Mouse (Mus musculus): Measurements from ENCODE around the gene Polr3gl. TPM values are rescaled to one million over a fixed set of nuclear protein-coding genes. Genes with fewer than 3 reads are reported as not detected.

Polr3gl gene
- polyA plus RNA-seq, 1 experiment from 2014 or later: 36.4 TPM

DNA sequence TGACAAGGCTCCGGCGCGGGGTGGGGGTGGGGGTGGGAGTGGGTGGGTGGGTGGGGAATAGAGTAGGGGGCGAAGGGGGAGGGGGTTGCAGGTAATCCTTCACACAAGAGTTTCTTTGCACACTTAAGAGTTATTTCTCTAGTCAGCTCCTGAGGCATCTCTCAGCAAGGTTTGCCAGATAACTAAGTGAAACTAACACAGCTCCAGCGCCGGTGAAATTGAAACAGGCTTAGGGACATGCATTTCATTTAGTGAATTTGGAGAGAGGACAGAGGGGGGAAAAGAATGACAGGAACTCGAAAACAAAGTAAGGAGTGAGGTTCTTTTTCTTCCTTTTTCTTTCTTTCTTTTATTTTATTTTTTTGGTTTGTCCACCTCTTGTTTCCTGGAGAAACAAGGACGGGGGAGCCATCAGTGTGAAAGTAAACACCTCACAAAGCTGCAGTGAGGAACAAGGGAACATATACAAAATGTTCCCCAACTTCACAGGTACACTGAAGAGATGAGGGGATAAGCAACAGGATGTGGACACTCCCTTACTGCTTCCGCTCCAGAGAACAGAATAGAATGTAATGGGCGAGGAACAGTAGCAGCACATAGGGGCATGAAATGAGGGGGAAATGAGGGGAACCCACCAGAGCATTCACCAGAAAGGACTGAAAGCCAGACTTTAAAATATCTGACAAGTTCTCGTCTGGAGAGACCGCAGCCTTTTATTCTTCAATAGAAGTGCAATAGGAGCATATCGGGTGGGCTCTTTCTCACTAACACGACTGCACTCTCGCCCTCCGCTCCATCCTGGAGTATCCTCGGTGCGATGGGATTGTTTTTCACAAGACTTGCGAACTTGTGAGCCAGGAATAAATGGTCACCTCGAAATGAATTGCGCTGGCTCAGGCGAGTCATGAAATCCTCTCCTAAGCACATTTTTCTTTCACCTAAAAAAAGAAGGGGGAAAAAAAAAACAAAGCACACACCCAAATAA lies 37.0 kb downstream of the Polr3gl start:
- WGBS: 2% methylated on average over 22 of the region's 22 CpGs
- H3K27ac ChIP-seq (ENCODE audit: low read length): peak overlapping the region; percentile 97
- H3K36me3 ChIP-seq (ENCODE audit: control insufficient read depth, insufficient read depth): peaks cover 21% of the 10 kb centered on the region
- H3K4me3 ChIP-seq (ENCODE audit: low read length): peak overlapping the region; percentile 86
- no peaks in the 10 kb centered on the region for H3K9me3 ChIP-seq (replicated peaks; ENCODE audit: control insufficient read depth, low read length)
- peaks cover 17% of the 10 kb centered on the region for H3K4me1 ChIP-seq (ENCODE audit: control insufficient read depth, insufficient read depth, low read length)
- no peak for ATAC-seq (replicated peaks; ENCODE audit: extremely low read depth, insufficient read depth, low FRiP score)
- peak overlapping the region; percentile 81 for H3K4me2 ChIP-seq (ENCODE audit: low read depth, low read length)
- H3K9ac ChIP-seq (ENCODE audit: low read length): peak overlapping the region; percentile 82
- H3K27me3 ChIP-seq (ENCODE audit: control insufficient read depth, insufficient read depth, low read length): no peaks in the 10 kb centered on the region

DNA sequence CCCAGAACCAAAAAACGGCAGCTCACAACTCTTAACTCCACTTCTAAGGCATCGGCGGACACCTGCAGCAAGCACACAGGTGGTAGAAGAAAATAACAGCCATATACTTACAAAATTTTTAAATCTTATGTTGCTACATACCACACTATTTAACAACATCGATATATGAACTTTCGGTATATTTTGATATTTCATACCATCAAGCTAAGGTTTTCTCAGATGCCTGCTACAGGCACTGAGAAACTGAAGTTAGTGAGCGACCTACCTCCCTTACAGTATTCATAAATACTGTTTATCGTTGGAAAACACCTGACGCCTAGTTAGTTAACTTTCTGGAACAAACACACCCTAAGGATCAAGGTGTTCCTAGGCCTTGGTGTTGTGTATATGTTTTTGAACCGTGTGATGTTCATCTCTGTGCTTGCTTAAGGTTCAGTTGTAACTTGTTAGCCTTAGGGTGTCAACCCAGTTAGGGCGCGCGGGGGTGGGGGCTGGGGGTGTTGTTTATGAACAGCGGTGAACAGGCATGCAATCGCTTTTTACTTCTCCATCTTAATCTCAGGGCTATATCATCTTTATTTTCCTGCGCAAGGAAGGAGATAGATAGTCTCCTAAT lies 37.9 kb downstream of the Polr3gl start:
- H3K4me1 ChIP-seq (ENCODE audit: control insufficient read depth, insufficient read depth, low read length): peaks cover 22% of the 10 kb centered on the region

DNA sequence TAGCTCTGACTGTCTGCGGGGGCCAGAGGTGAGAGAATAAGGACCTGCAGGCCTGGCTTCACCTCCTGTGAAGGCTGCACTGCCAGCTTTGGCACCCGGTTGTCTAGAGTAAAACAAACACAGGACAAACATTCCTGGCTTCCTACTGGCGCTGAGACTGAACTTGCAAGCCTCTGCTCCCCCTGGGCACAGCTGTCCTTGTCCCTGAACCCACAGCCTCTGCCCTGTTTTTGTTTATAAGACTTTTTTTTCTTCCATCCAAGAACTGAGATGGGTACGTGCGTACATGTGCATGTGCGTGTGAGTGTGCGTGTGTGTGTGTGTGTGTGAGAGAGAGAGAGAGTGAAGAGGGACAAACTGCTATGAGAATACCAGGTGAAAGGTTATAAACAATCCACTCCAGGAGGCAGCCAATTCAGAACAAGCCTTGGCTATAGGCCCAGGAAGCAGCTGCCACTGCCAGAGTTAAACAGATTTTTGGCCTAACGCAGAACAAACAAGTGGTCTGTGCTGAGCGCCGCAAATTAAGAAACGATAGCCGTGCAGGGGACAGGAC lies 38.9 kb downstream of the Polr3gl start:
- 13% methylated on average over 12 of the region's 12 CpGs for WGBS
- peaks cover 30% of the 10 kb centered on the region for H3K4me1 ChIP-seq (ENCODE audit: control insufficient read depth, insufficient read depth, low read length)
- H3K9me3 ChIP-seq (replicated peaks; ENCODE audit: control insufficient read depth, low read length): no peaks in the 10 kb centered on the region
- H3K27me3 ChIP-seq (ENCODE audit: control insufficient read depth, insufficient read depth, low read length): no peaks in the 10 kb centered on the region
- peak overlapping the region; percentile 15; the same call in 1 of the 2 replicates for H3K4me3 ChIP-seq (ENCODE audit: low read length)
- peaks cover 7% of the 10 kb centered on the region for H3K36me3 ChIP-seq (ENCODE audit: control insufficient read depth, insufficient read depth)
- H3K4me2 ChIP-seq (ENCODE audit: low read depth, low read length): peak overlapping the region; percentile 81
- peak overlapping the region; percentile 82 for H3K9ac ChIP-seq (ENCODE audit: low read length)
- peak overlapping the region; percentile 97 for H3K27ac ChIP-seq (ENCODE audit: low read length)
- peak; percentile 40 for ATAC-seq (replicated peaks; ENCODE audit: extremely low read depth, insufficient read depth, low FRiP score)

More for the DNA sequence above, 37.9 kb downstream of the Polr3gl start:
- 66% methylated on average over 15 of the region's 15 CpGs for WGBS
- peak overlapping the region; percentile 97 for H3K27ac ChIP-seq (ENCODE audit: low read length)
- H3K27me3 ChIP-seq (ENCODE audit: control insufficient read depth, insufficient read depth, low read length): no peaks in the 10 kb centered on the region
- H3K9me3 ChIP-seq (replicated peaks; ENCODE audit: control insufficient read depth, low read length): no peaks in the 10 kb centered on the region
- H3K4me3 ChIP-seq (ENCODE audit: low read length): peak overlapping the region; percentile 86
- H3K4me2 ChIP-seq (ENCODE audit: low read depth, low read length): peak overlapping the region; percentile 81
- peaks cover 17% of the 10 kb centered on the region for H3K36me3 ChIP-seq (ENCODE audit: control insufficient read depth, insufficient read depth)
- peak overlapping the region; percentile 82 for H3K9ac ChIP-seq (ENCODE audit: low read length)
- ATAC-seq (replicated peaks; ENCODE audit: extremely low read depth, insufficient read depth, low FRiP score): no peak

DNA sequence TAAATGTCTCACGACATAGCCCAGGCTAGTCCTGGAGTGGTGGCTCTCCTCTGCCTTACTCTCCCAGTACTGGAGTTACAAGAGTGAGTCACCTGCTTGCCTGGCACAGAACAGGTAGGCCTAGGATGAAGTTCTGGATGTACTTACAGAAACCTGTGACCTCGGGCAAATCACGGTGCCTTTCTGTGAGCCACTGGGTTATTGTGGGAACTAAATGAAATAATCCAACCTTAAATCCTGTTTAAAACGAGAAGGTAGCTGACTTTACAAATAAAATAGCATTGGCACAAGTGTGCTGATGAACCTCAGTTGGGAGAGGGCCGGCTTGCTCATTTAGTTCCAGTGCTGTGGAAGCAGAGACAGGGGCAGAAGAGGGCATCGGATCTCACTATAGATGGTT lies 39.7 kb downstream of the Polr3gl start:
- Histone ChIP-seq H3K27me3 (ENCODE audit: control insufficient read depth, insufficient read depth, low read length) (no peaks in the 10 kb centered on the region), H3K27ac (ENCODE audit: low read length) (peak overlapping the region; percentile 97), H3K4me3 (ENCODE audit: low read length) (no peak overlapping the region), H3K4me2 (ENCODE audit: low read depth, low read length) (no peak overlapping the region), H3K4me1 (ENCODE audit: control insufficient read depth, insufficient read depth, low read length) (peaks cover 37% of the 10 kb centered on the region), H3K9me3 (replicated peaks; ENCODE audit: control insufficient read depth, low read length) (no peaks in the 10 kb centered on the region), H3K9ac (ENCODE audit: low read length) (no peak overlapping the region), H3K36me3 (ENCODE audit: control insufficient read depth, insufficient read depth) (no peaks in the 10 kb centered on the region)
- no peak for ATAC-seq (replicated peaks; ENCODE audit: extremely low read depth, insufficient read depth, low FRiP score)
- WGBS: 88% methylated on average over 6 of the region's 6 CpGs

DNA sequence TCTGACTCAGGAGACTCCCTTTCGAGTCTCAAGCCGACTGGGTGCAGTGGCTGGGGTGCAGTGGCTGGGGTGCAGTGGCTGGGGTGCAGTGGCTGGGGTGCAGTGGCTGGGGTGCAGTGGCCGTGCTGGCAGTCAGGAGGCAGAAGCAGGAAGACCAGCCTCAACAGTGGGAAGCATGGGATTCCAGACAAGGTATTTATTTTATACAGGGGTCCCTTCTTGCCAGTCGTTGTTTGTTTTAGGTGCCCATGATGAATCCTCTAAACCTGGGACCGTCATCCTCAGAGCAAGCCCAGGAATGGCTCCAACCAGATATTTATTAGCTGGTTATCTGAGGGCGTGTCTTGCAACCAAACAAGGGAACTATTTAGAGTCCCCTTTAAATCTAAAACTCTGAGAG lies 40.4 kb downstream of the Polr3gl start:
- Histone ChIP-seq H3K4me2 (ENCODE audit: low read depth, low read length) (no peak overlapping the region), H3K9me3 (replicated peaks; ENCODE audit: control insufficient read depth, low read length) (no peaks in the 10 kb centered on the region), H3K27ac (ENCODE audit: low read length) (no peak overlapping the region; the same call in 1 of the 2 replicates), H3K36me3 (ENCODE audit: control insufficient read depth, insufficient read depth) (no peaks in the 10 kb centered on the region), H3K4me1 (ENCODE audit: control insufficient read depth, insufficient read depth, low read length) (peaks cover 41% of the 10 kb centered on the region), H3K27me3 (ENCODE audit: control insufficient read depth, insufficient read depth, low read length) (no peaks in the 10 kb centered on the region), H3K9ac (ENCODE audit: low read length) (no peak overlapping the region), H3K4me3 (ENCODE audit: low read length) (no peak overlapping the region)
- ATAC-seq (replicated peaks; ENCODE audit: extremely low read depth, insufficient read depth, low FRiP score): no peak
- WGBS: 71% methylated on average over 6 of the region's 6 CpGs

DNA sequence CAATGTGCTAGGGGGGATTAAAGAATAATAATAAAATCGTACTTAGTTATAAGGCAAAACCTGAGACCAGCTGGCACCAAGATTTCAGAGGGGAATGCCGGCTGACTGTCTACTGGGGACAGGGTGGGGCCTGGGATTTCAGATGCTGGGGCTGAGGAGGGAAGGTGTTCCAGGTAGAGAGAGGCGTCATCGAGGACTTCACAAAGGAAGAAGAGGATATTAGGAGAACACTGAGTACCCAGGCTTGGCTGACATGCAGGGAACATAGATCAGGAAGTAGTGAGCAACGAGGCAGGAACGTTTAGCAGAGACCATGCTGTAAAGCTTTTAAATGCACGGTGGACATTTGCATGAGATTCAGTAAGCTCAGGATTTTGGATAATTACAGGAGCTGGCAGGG lies 42.1 kb downstream of the Polr3gl start:
- no peak overlapping the region for H3K4me3 ChIP-seq (ENCODE audit: low read length)
- whole genome bisulfite sequencing: 64% methylated on average over 7 of the region's 7 CpGs
- no peaks in the 10 kb centered on the region for H3K9me3 ChIP-seq (replicated peaks; ENCODE audit: control insufficient read depth, low read length)
- ATAC-seq (replicated peaks; ENCODE audit: extremely low read depth, insufficient read depth, low FRiP score): no peak
- peak overlapping the region; percentile 50; the same call in 1 of the 2 replicates for H3K27ac ChIP-seq (ENCODE audit: low read length)
- H3K9ac ChIP-seq (ENCODE audit: low read length): peak overlapping the region; percentile 31; the same call in 1 of the 2 replicates
- peaks cover 48% of the 10 kb centered on the region for H3K4me1 ChIP-seq (ENCODE audit: control insufficient read depth, insufficient read depth, low read length)
- H3K36me3 ChIP-seq (ENCODE audit: control insufficient read depth, insufficient read depth): no peaks in the 10 kb centered on the region
- no peak overlapping the region; the same call in 1 of the 2 replicates for H3K4me2 ChIP-seq (ENCODE audit: low read depth, low read length)
- no peaks in the 10 kb centered on the region for H3K27me3 ChIP-seq (ENCODE audit: control insufficient read depth, insufficient read depth, low read length)

DNA sequence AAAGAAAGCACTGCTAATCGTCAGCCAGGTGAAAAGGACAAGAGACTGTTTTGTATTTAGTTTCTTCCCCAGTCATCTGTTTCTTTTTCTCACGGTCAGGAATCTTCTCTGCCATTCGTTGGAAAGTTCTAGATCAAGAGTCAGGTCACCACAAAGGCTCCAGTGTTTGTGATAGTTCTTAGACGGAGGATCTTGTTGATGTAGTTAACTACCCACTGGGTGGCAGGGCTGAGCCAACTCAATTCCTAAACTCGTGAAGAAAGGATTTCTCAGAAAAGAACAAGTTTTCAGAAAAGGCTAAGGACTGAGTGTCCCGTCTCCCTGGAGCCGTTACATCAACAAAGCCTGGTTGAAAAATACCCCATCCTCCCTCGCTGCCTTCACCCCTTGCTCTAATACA lies 42.8 kb downstream of the Polr3gl start:
- WGBS: 13% methylated on average over 8 of the region's 8 CpGs

DNA sequence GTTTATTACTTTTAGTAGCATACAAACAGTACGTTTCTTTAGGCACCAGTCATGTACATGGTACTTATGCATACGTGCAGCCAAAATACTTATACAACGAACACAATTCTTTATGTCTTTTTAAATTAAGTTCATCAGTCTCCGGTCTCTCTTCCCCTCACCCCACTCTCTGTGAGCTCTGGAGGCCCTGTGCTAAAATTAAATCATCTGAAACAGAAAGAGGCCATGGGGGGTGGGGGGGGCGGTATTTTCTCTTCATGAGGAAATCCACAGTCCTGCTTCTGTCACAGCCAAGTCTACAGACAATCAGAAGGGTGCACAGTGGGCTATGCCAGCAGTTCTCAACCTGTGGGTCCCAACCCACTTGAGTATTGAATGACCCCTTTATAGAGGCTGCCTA lies 44.6 kb downstream of the Polr3gl start:
- H3K4me3 ChIP-seq (ENCODE audit: low read length): no peak overlapping the region
- peak overlapping the region; percentile 16; the same call in 1 of the 2 replicates for H3K9ac ChIP-seq (ENCODE audit: low read length)
- no peaks in the 10 kb centered on the region for H3K36me3 ChIP-seq (ENCODE audit: control insufficient read depth, insufficient read depth)
- H3K27ac ChIP-seq (ENCODE audit: low read length): peak overlapping the region; percentile 75
- 56% methylated on average over 5 of the region's 5 CpGs for WGBS
- no peaks in the 10 kb centered on the region for H3K27me3 ChIP-seq (ENCODE audit: control insufficient read depth, insufficient read depth, low read length)
- no peak for ATAC-seq (replicated peaks; ENCODE audit: extremely low read depth, insufficient read depth, low FRiP score)
- no peaks in the 10 kb centered on the region for H3K9me3 ChIP-seq (replicated peaks; ENCODE audit: control insufficient read depth, low read length)
- H3K4me1 ChIP-seq (ENCODE audit: control insufficient read depth, insufficient read depth, low read length): peaks cover 33% of the 10 kb centered on the region
- H3K4me2 ChIP-seq (ENCODE audit: low read depth, low read length): peak overlapping the region; percentile 39; the same call in 1 of the 2 replicates

More for the DNA sequence above, 42.8 kb downstream of the Polr3gl start:
- Histone ChIP-seq H3K9ac (ENCODE audit: low read length) (peak overlapping the region; percentile 31), H3K27me3 (ENCODE audit: control insufficient read depth, insufficient read depth, low read length) (no peaks in the 10 kb centered on the region), H3K36me3 (ENCODE audit: control insufficient read depth, insufficient read depth) (no peaks in the 10 kb centered on the region), H3K9me3 (replicated peaks; ENCODE audit: control insufficient read depth, low read length) (no peaks in the 10 kb centered on the region), H3K4me1 (ENCODE audit: control insufficient read depth, insufficient read depth, low read length) (peaks cover 46% of the 10 kb centered on the region), H3K4me2 (ENCODE audit: low read depth, low read length) (peak overlapping the region; percentile 22), H3K4me3 (ENCODE audit: low read length) (no peak overlapping the region), H3K27ac (ENCODE audit: low read length) (peak overlapping the region; percentile 50; the same call in 1 of the 2 replicates)
- no peak for ATAC-seq (replicated peaks; ENCODE audit: extremely low read depth, insufficient read depth, low FRiP score)
